Mouse (Mus musculus): ENCODE results near the gene Gal3st1. TPM values are rescaled to one million over a fixed set of nuclear protein-coding genes. Genes with fewer than 3 reads are reported as not detected.
A peak's percentile ranks its signal among the peaks of the same experiment; 100 is the strongest.
"Not testable (repeated sequence)": the region's sequence is repeated elsewhere in the genome, so short reads cannot be mapped to it uniquely, and the experiment has no call there.

Gene Gal3st1
- polyA plus RNA-seq, 1 experiment from 2014 or later, result 7.5 TPM

DNA sequence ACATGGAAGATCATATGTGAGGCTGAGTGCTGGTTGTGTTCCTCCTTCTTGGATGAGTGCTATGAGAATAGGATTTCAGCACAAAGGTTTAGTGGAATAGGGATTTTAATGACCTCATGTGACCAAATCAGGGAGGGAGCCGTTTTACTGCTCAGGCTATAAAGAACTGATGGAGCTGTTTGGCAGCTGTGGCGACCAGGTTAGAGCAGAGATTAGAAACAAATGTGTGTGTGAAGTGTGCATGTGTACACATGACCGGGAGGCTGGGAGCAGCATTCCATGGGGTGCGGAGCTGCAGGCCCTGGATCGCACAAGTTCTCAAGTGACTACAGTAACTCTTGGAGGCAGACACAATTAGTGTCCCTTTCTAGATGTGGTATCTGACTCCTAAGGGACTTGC, 16.1 kb downstream of the Gal3st1 start:
- 68% methylated on average over 5 of the region's 5 CpGs for WGBS (ENCODE audit: insufficient replicate concordance)
- Histone ChIP-seq H3K4me3 (ENCODE audit: low read depth, low read length) (no peak overlapping the region), H3K4me2 (ENCODE audit: low read depth, low read length) (no peak overlapping the region), H3K36me3 (replicated peaks; ENCODE audit: insufficient read depth, low read length) (no peaks in the 10 kb centered on the region), H3K27me3 (ENCODE audit: insufficient read depth, low read length) (peaks cover 17% of the 10 kb centered on the region), H3K27ac (ENCODE audit: low read depth) (no peak overlapping the region), H3K9ac (replicated peaks) (no peak overlapping the region), H3K9me3 (ENCODE audit: low read length) (no peaks in the 10 kb centered on the region), H3K4me1 (ENCODE audit: insufficient read depth) (peaks cover 7% of the 10 kb centered on the region; the same call in 1 of the 2 replicates)
- ATAC-seq (no peak), DNase-seq (no peak)
- TF ChIP-seq CTCF (IDR thresholded peaks at IDR 0.05; ENCODE audit: low read depth) (no peak), EP300 (IDR thresholded peaks at IDR 0.05; ENCODE audit: low read depth) (no peak)

DNA sequence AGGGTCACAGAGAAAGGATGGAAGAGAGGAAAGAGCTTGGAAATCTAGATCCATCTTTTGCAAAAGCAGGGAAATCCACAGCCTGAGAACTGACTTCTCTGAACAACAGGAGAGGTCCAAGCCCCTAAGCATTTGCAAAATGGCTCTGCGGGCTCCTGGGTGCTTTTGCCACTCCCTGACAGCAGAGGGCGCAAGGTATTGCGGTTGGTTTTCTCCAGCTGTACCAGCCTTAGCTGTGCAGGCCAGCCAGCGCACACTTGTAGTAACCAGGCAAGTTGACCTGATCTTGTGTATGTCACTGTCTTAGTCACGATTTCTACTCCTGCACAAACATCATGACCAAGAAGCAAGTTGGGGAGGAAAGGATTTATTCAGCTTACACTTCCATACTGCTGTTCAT, 18.2 kb downstream of the Gal3st1 start:
- Histone ChIP-seq H3K4me3 (ENCODE audit: low read depth, low read length) (no peak overlapping the region), H3K27ac (ENCODE audit: low read depth) (no peak overlapping the region), H3K4me1 (ENCODE audit: insufficient read depth) (peaks cover 7% of the 10 kb centered on the region; the same call in 1 of the 2 replicates), H3K27me3 (ENCODE audit: insufficient read depth, low read length) (peaks cover 17% of the 10 kb centered on the region), H3K9ac (replicated peaks) (no peak overlapping the region), H3K9me3 (ENCODE audit: low read length) (no peaks in the 10 kb centered on the region), H3K4me2 (ENCODE audit: low read depth, low read length) (no peak overlapping the region), H3K36me3 (replicated peaks; ENCODE audit: insufficient read depth, low read length) (no peaks in the 10 kb centered on the region)
- ATAC-seq (peak; percentile 51; the same call in 1 of the 2 replicates), DNase-seq (peak; percentile 80)
- TF ChIP-seq CTCF (IDR thresholded peaks at IDR 0.05; ENCODE audit: low read depth) (peak; percentile 83), EP300 (IDR thresholded peaks at IDR 0.05; ENCODE audit: low read depth) (no peak)
- WGBS (ENCODE audit: insufficient replicate concordance), result 6% methylated on average over 5 of the region's 5 CpGs

DNA sequence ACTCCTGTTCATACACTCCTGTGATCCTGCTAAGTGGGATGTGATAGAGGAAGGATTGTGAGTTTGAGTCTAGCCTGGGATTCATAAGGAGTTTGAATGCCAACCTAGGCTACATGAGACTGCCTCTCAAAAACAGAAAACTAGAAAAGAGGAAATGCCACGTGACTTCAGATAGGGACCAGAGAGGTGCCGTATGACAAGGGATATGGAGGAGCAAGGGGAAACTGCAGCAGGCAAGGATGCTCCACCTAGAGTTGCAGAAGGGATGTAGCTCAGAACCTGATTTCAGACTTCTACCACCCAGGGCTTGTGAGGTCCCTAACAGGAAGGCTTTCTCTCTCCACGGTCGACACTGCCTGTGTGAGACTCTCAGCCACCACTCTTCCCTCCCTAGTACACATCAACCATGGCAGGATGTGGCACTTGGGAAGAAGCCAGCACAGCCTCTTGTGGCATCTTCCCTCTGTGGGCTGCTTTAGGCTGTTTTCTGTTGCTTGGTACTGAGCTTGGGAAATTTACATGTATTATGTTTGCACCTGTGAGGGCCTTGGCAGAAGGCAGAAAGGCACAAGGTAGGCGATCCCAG, 21.9 kb downstream of the Gal3st1 start:
- no peaks in the 10 kb centered on the region for H3K9me3 ChIP-seq (ENCODE audit: low read length)

DNA sequence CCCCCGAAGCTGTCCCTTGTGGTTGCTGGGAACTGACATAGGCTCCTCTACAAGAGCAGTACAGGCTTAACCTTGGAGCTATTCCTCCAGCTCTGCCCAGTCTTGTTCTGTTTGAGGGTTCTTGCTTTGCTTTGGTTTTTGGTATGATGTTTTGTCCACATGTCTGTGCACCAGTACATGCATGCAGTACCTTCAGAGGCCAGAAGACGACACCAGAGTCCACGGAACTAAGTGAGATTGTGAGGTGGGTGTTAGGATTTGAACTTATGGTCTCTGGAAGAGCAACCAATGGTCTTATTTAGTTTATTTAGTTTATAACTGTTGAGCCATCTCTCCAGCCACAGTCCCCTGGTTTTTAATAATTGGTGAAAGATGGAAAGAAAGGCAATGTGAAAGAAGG, 23.0 kb downstream of the Gal3st1 start:
- DNase-seq (no peak), ATAC-seq (no peak)
- no peaks in the 10 kb centered on the region; the same call in 1 of the 2 replicates for H3K9me3 ChIP-seq (ENCODE audit: low read length)
- no peak overlapping the region for H3K9ac ChIP-seq (replicated peaks)
- H3K36me3 ChIP-seq (replicated peaks; ENCODE audit: insufficient read depth, low read length), result no peaks in the 10 kb centered on the region
- H3K4me1 ChIP-seq (ENCODE audit: insufficient read depth), result no peaks in the 10 kb centered on the region
- H3K4me3 ChIP-seq (ENCODE audit: low read depth, low read length), result no peak overlapping the region
- no peak overlapping the region for H3K27ac ChIP-seq (ENCODE audit: low read depth)
- no peaks in the 10 kb centered on the region for H3K27me3 ChIP-seq (ENCODE audit: insufficient read depth, low read length)
- TF ChIP-seq CTCF (IDR thresholded peaks at IDR 0.05; ENCODE audit: low read depth) (peak; percentile 63), EP300 (IDR thresholded peaks at IDR 0.05; ENCODE audit: low read depth) (no peak)
- no peak overlapping the region for H3K4me2 ChIP-seq (ENCODE audit: low read depth, low read length)
- WGBS (ENCODE audit: insufficient replicate concordance), result 76% methylated on average over 3 of the region's 3 CpGs

More for the DNA sequence above, 21.9 kb downstream of the Gal3st1 start:
- ATAC-seq (no peak), DNase-seq (peak; percentile 8)
- Histone ChIP-seq H3K4me2 (ENCODE audit: low read depth, low read length) (no peak overlapping the region), H3K9ac (replicated peaks) (no peak overlapping the region), H3K4me3 (ENCODE audit: low read depth, low read length) (no peak overlapping the region), H3K27me3 (ENCODE audit: insufficient read depth, low read length) (no peaks in the 10 kb centered on the region), H3K4me1 (ENCODE audit: insufficient read depth) (no peaks in the 10 kb centered on the region), H3K27ac (ENCODE audit: low read depth) (no peak overlapping the region), H3K36me3 (replicated peaks; ENCODE audit: insufficient read depth, low read length) (no peaks in the 10 kb centered on the region)
- TF ChIP-seq EP300 (IDR thresholded peaks at IDR 0.05; ENCODE audit: low read depth) (no peak), CTCF (IDR thresholded peaks at IDR 0.05; ENCODE audit: low read depth) (no peak)
- whole genome bisulfite sequencing (ENCODE audit: insufficient replicate concordance), result 37% methylated on average over 5 of the region's 5 CpGs

DNA sequence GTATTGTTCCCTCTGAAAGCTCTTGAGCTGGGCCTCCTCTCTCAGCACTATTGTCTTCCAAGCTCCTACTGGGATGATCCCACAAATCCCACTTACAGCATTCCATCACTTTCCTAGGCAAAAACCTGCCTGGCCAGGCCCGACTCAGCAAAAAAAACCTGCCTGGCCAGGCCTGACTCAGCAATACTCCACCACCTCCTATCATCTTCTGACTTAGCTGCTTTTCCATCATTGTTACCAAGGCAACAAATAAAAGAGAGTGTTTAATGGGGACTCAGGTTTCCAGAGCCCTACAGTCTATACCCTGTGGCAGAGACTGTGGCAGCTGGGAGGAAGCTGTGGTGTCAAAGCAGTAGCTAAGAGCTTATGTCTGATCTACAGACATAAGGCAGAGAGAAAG, 29.2 kb downstream of the Gal3st1 start:
- TF ChIP-seq CTCF (IDR thresholded peaks at IDR 0.05; ENCODE audit: low read depth) (no peak), EP300 (IDR thresholded peaks at IDR 0.05; ENCODE audit: low read depth) (no peak)

DNA sequence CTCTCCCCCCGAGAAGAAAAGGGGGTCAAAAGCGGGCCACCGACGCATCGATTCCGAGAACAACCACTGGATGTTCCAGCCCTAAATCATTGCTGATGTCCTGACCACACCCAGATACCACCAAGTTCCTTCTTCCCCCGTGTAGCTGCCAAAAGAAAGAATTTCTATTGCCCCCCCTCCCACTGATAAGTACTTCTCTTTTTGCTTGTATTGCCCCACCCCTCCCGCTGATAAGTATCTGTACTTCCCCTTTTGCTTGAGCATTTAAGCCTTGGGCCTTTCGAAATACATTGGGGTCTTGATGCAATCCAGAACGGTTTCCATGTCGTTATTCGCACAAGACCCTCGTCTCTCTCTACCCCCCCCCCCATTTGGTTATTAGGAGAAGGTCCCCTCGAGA, 32.4 kb downstream of the Gal3st1 start:
- H3K4me2 ChIP-seq (ENCODE audit: low read depth, low read length); H3K9me3 ChIP-seq (ENCODE audit: low read length); H3K4me1 ChIP-seq (ENCODE audit: insufficient read depth); H3K36me3 ChIP-seq (replicated peaks; ENCODE audit: insufficient read depth, low read length); DNase-seq; H3K27me3 ChIP-seq (ENCODE audit: insufficient read depth, low read length); H3K4me3 ChIP-seq (ENCODE audit: low read depth, low read length); H3K27ac ChIP-seq (ENCODE audit: low read depth); ATAC-seq; H3K9ac ChIP-seq (replicated peaks): not testable (repeated sequence)
- WGBS (ENCODE audit: insufficient replicate concordance), result 83% methylated on average over 14 of the region's 14 CpGs

More for the DNA sequence above, 29.2 kb downstream of the Gal3st1 start:
- WGBS (ENCODE audit: insufficient replicate concordance), result 79% methylated on average over 1 of the region's 1 CpGs
- H3K9ac ChIP-seq (replicated peaks), result no peak overlapping the region
- no peaks in the 10 kb centered on the region for H3K36me3 ChIP-seq (replicated peaks; ENCODE audit: insufficient read depth, low read length)
- ATAC-seq (no peak), DNase-seq (peak; percentile 8)
- H3K27me3 ChIP-seq (ENCODE audit: insufficient read depth, low read length), result no peaks in the 10 kb centered on the region
- peaks cover 3% of the 10 kb centered on the region; the same call in 1 of the 2 replicates for H3K9me3 ChIP-seq (ENCODE audit: low read length)
- H3K4me3 ChIP-seq (ENCODE audit: low read depth, low read length), result no peak overlapping the region
- H3K4me1 ChIP-seq (ENCODE audit: insufficient read depth), result no peaks in the 10 kb centered on the region
- H3K27ac ChIP-seq (ENCODE audit: low read depth), result no peak overlapping the region
- H3K4me2 ChIP-seq (ENCODE audit: low read depth, low read length), result no peak overlapping the region

DNA sequence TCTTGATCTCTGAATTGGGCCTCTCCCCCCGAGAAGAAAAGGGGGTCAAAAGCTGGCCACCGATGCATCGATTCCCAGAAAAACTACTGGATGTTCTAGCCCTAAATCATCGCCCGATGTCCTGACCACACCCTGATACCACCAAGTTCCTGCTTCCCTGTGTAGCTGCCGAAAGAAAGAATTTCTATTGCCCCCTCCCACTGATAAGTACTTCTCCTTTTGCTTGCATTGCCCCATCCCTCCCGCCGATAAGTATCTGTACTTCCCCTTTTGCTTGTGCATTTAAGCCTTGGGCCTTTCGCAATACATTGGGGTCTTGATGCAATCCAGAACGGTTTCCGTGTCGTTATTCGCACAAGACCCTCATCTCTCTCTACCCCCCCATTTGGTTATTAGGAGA, 38.7 kb downstream of the Gal3st1 start:
- H3K36me3 ChIP-seq (replicated peaks; ENCODE audit: insufficient read depth, low read length); H3K27me3 ChIP-seq (ENCODE audit: insufficient read depth, low read length); H3K27ac ChIP-seq (ENCODE audit: low read depth); H3K4me1 ChIP-seq (ENCODE audit: insufficient read depth); H3K4me3 ChIP-seq (ENCODE audit: low read depth, low read length); H3K9me3 ChIP-seq (ENCODE audit: low read length); H3K4me2 ChIP-seq (ENCODE audit: low read depth, low read length); ATAC-seq; H3K9ac ChIP-seq (replicated peaks): not testable (repeated sequence)
- 70% methylated on average over 13 of the region's 13 CpGs for WGBS (ENCODE audit: insufficient replicate concordance)
- peak; percentile 11 for DNase-seq

Measured in liver, postnatal 0 days (tissue).